Comparison of ENCODE assay signal across 14 mouse cellular contexts in the genomic region with DNA sequence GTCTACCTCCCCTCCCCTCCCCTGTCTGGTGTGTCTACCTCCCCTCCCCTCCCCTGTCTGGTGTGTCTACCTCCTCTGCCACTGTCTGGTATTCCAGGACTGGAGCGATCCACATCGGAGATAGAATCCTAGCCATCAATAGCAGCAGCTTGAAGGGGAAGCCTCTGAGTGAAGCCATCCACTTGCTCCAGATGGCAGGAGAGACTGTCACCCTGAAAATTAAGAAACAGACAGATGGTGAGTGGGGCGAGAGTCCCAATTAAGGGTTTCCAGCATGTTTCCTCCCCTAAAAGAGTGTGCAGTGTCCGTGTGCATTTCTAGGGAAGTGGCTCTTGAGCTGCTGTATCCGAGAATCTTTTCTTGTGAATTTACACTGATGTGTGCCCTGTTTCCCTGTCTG.
A peak's percentile ranks its signal among the peaks of the same experiment; 100 is the strongest.
DNase-seq lines count a peak whose midpoint lies in the region; ATAC-seq lines count a peak whose summit lies in the region.
"Had no signal": no experiment of that assay in that cellular context is flagged by ENCODE, and none has a peak within 500 bp of the region (broad histone marks: within the 10 kb centered on the region; RNA-seq: fewer than 3 reads in every experiment).

No protein-coding gene starts in this region.

- peak; percentile 67 for DNase-seq in brain, embryonic 18.5 days (ENCODE audit: low read depth, low spot score)
- peak; percentile 62 for DNase-seq in layer of hippocampus, adult 9-10 months (ENCODE audit: low spot score)
- DNase-seq in left cerebral cortex, postnatal 36 days (ENCODE audit: low spot score in 2 of 2): peak; percentile 68 to 72
- DNase-seq in B cell, adult 2 months: no peak
- no peak for DNase-seq in kidney, postnatal 4 days
- DNase-seq: adrenal gland, postnatal 14 days; kidney, adult 2 months had no signal

- peak overlapping the region; percentile 81 for H3K27ac ChIP-seq in forebrain, embryonic 16.5 days (ENCODE audit: low read length)
- H3K27ac ChIP-seq: heart, embryonic 13.5 days; hindbrain, embryonic 12.5 days; limb, embryonic 15.5 days; midbrain, embryonic 13.5 days; neural tube, embryonic 13.5 days had no signal

- ATAC-seq in forebrain, embryonic 16.5 days: peak; percentile 89
- ATAC-seq in CD4-positive, CD25-positive, alpha-beta regulatory T cell, adult 4 months: no peak
- ATAC-seq: midbrain, embryonic 13.5 days had no signal

- 70% methylated on average over 5 of the region's 5 CpGs for WGBS in forebrain, embryonic 16.5 days

- intact Hi-C loops in left cerebral cortex, postnatal 36 days (cut with DNase I): no loop called here

- H3K4me3 ChIP-seq in forebrain, embryonic 16.5 days (replicated peaks; ENCODE audit: low read length): no peak overlapping the region
- H3K4me3 ChIP-seq: heart, embryonic 13.5 days; hindbrain, embryonic 12.5 days; limb, embryonic 15.5 days; midbrain, embryonic 13.5 days; neural tube, embryonic 13.5 days had no signal

- no peaks in the 10 kb centered on the region for H3K36me3 ChIP-seq in forebrain, embryonic 16.5 days (ENCODE audit: control insufficient read depth, insufficient read depth)
- H3K36me3 ChIP-seq: limb, embryonic 15.5 days had no signal

- H3K27me3 ChIP-seq in forebrain, embryonic 16.5 days (replicated peaks; ENCODE audit: control insufficient read depth, insufficient read depth, low read length): no peaks in the 10 kb centered on the region
- H3K27me3 ChIP-seq: heart, embryonic 13.5 days; hindbrain, embryonic 12.5 days; limb, embryonic 15.5 days; neural tube, embryonic 13.5 days had no signal

- no peaks in the 10 kb centered on the region for H3K9me3 ChIP-seq in forebrain, embryonic 16.5 days (ENCODE audit: control insufficient read depth, low read length)
- H3K9me3 ChIP-seq: heart, embryonic 13.5 days; hindbrain, embryonic 12.5 days; limb, embryonic 15.5 days; midbrain, embryonic 13.5 days; neural tube, embryonic 13.5 days had no signal

- no peak overlapping the region for H3K9ac ChIP-seq in forebrain, embryonic 16.5 days (replicated peaks; ENCODE audit: low read depth, low read length)
- H3K9ac ChIP-seq: heart, embryonic 13.5 days; hindbrain, embryonic 12.5 days; limb, embryonic 15.5 days; midbrain, embryonic 13.5 days; neural tube, embryonic 13.5 days had no signal

- no peak overlapping the region for H3K4me2 ChIP-seq in forebrain, embryonic 16.5 days (ENCODE audit: low read length)
- H3K4me2 ChIP-seq: heart, embryonic 13.5 days; hindbrain, embryonic 12.5 days; limb, embryonic 15.5 days; midbrain, embryonic 13.5 days; neural tube, embryonic 13.5 days had no signal

- peaks cover 25% of the 10 kb centered on the region for H3K4me1 ChIP-seq in forebrain, embryonic 16.5 days (replicated peaks; ENCODE audit: control insufficient read depth, insufficient read depth, low read length)
- H3K4me1 ChIP-seq: heart, embryonic 13.5 days; hindbrain, embryonic 12.5 days; limb, embryonic 15.5 days had no signal

Comparison
In these comparisons a context has a peak if more than half of its experiments do, and no peak if none do; other contexts are left out.
1. DNase-seq: peak in brain, embryonic 18.5 days (single experiment), layer of hippocampus, adult 9-10 months (single experiment) and left cerebral cortex, postnatal 36 days (2 of 2); none in B cell, adult 2 months (0 of 2) and kidney, postnatal 4 days (0 of 2).